Mouse (Mus musculus) liver, adult 2 months (tissue): ENCODE results near the gene Sacs. TPM values are rescaled to one million over a fixed set of nuclear protein-coding genes. Genes with fewer than 3 reads are reported as not detected.

Source experiments
- DNase-seq: peaks from one replicate; pipeline ENCODE4 v3.0.0-alpha.2; 2011; ENCODE audit warnings: low read depth, low spot score; ENCODE audit errors: extremely low read depth
- H3K27ac ChIP-seq: fragments of 200-500 bp; replicated peaks from 2 replicates; pipeline ENCODE4 v1.5.1; 2012; ENCODE audit warnings: low read depth, mild to moderate bottlenecking, control low read depth, inconsistent platforms, low read length; ENCODE audit not compliant: insufficient read depth
- H3K27me3 ChIP-seq: fragments of 200-500 bp; 2 replicates; pipeline ENCODE4 v1.6.1; 2012; ENCODE audit warnings: mild to moderate bottlenecking, moderate library complexity, low read length, inconsistent platforms; ENCODE audit not compliant: control insufficient read depth, insufficient read depth
- H3K36me3 ChIP-seq: fragments of 200-500 bp; 2 replicates; pipeline ENCODE4 v1.6.1; 2012; ENCODE audit warnings: low read length, inconsistent platforms; ENCODE audit not compliant: control insufficient read depth, insufficient read depth
- H3K4me1 ChIP-seq: fragments of 200-500 bp; 2 replicates; pipeline ENCODE4 v1.6.1; 2011; ENCODE audit warnings: low read length; ENCODE audit not compliant: control insufficient read depth, insufficient read depth
- H3K4me3 ChIP-seq: fragments of 200-500 bp; 2 replicates; pipeline ENCODE4 v1.5.1; 2011; ENCODE audit warnings: low read depth, mild to moderate bottlenecking, control low read depth, low read length, moderate library complexity; ENCODE audit not compliant: insufficient read depth
- H3K79me2 ChIP-seq: fragments of 200-500 bp; 2 replicates; pipeline ENCODE4 v1.6.1; 2012; ENCODE audit warnings: inconsistent platforms, mild to moderate bottlenecking, low read length, moderate library complexity; ENCODE audit not compliant: control insufficient read depth, insufficient read depth
- H3K9ac ChIP-seq: fragments of 200-500 bp; 2 replicates; pipeline ENCODE4 v1.6.1; 2012; ENCODE audit warnings: low read depth, mild to moderate bottlenecking, control low read depth, inconsistent platforms, low read length
- CTCF ChIP-seq: fragments of 200-500 bp; IDR thresholded peaks from 2 replicates; pipeline ENCODE4 v1.5.1; 2011; ENCODE audit warnings: low read depth, low read length, control low read depth
- POLR2A ChIP-seq: fragments of 200-500 bp; IDR thresholded peaks from 2 replicates; pipeline ENCODE4 v1.6.1; 2011; ENCODE audit warnings: low read length, control low read depth; ENCODE audit not compliant: insufficient read depth; ENCODE audit errors: extremely low read depth
- WGBS: fragments of 180-500 bp; shearing (Covaris S2); methylation state at CpG from one replicate; pipeline ENCODE4 v1.1.7; 2018; 5-methylcytosine and 5-hydroxymethylcytosine counted together
- polyA plus RNA-seq: library from polyadenylated mRNA; depleted of rRNA; stranded (reverse); fragments of >200 nt; gene quantifications from 2 replicates; pipeline ENCODE4 v1.2.3, GENCODE M21; 2012
- total RNA-seq: library from RNA; depleted of rRNA; stranded (reverse); fragments of >200 nt; gene quantifications from 2 replicates; pipeline ENCODE4 v1.2.3, GENCODE M21; 2014

Sacs gene
- total and polyA plus RNA-seq, 2 experiments, result 0.06 to 1.8 TPM

- DNase-seq, result no peak
- Histone ChIP-seq H3K79me2 (no peaks in the 10 kb centered on the region), H3K4me3 (no peak overlapping the region), H3K27ac (no peak overlapping the region), H3K4me1 (no peaks in the 10 kb centered on the region), H3K27me3 (no peaks in the 10 kb centered on the region), H3K36me3 (no peaks in the 10 kb centered on the region), H3K9ac (no peak overlapping the region)
- WGBS, result 60% methylated on average over 5 of the region's 5 CpGs
- TF ChIP-seq POLR2A (no peak), CTCF (no peak)
Observed at GRCm38 (mm10) chr14:61235846-61236474, 97.7 kb downstream of the Sacs start.

GRCm38 (mm10) chr14:61237101-61237654 lies 98.9 kb downstream of the Sacs start:
- no peak overlapping the region for H3K27ac ChIP-seq
- H3K4me3 ChIP-seq, result no peak overlapping the region
- 52% methylated on average over 4 of the region's 4 CpGs for WGBS
- no peak for TF ChIP-seq CTCF
- no peak for TF ChIP-seq POLR2A
- no peaks in the 10 kb centered on the region for H3K4me1 ChIP-seq
- H3K79me2 ChIP-seq, result no peaks in the 10 kb centered on the region
- no peaks in the 10 kb centered on the region for H3K27me3 ChIP-seq
- no peaks in the 10 kb centered on the region for H3K36me3 ChIP-seq
- no peak overlapping the region for H3K9ac ChIP-seq
- no peak for DNase-seq

GRCm38 (mm10) chr14:61238751-61239150 lies 100.5 kb downstream of the Sacs start:
- no peak overlapping the region for H3K9ac ChIP-seq
- no peak overlapping the region for H3K27ac ChIP-seq
- H3K4me1 ChIP-seq, result no peaks in the 10 kb centered on the region
- H3K36me3 ChIP-seq, result no peaks in the 10 kb centered on the region
- WGBS, result 65% methylated on average over 9 of the region's 9 CpGs
- DNase-seq, result no peak
- H3K79me2 ChIP-seq, result no peaks in the 10 kb centered on the region
- no peak for TF ChIP-seq CTCF
- TF ChIP-seq POLR2A, result no peak
- no peak overlapping the region for H3K4me3 ChIP-seq
- H3K27me3 ChIP-seq, result no peaks in the 10 kb centered on the region

- no peaks in the 10 kb centered on the region for H3K79me2 ChIP-seq
- DNase-seq, result peak; percentile 3
- WGBS, result 42% methylated on average over 6 of the region's 6 CpGs
- H3K36me3 ChIP-seq, result no peaks in the 10 kb centered on the region
- TF ChIP-seq CTCF (no peak), POLR2A (no peak)
- H3K4me3 ChIP-seq, result no peak overlapping the region
- no peaks in the 10 kb centered on the region for H3K4me1 ChIP-seq
- no peak overlapping the region for H3K9ac ChIP-seq
- no peak overlapping the region for H3K27ac ChIP-seq
- no peaks in the 10 kb centered on the region for H3K27me3 ChIP-seq
Observed at GRCm38 (mm10) chr14:61242611-61243010, 104.4 kb downstream of the Sacs start.

GRCm38 (mm10) chr14:61246444-61246843 lies 108.2 kb downstream of the Sacs start:
- Histone ChIP-seq H3K9ac (no peak overlapping the region), H3K4me1 (no peaks in the 10 kb centered on the region), H3K36me3 (no peaks in the 10 kb centered on the region), H3K27me3 (no peaks in the 10 kb centered on the region), H3K79me2 (no peaks in the 10 kb centered on the region), H3K27ac (no peak overlapping the region), H3K4me3 (no peak overlapping the region)
- WGBS, result 76% methylated on average over 3 of the region's 3 CpGs
- TF ChIP-seq POLR2A, result no peak
- TF ChIP-seq CTCF, result no peak
- DNase-seq, result no peak
